ENCODE assay signal across 23 mouse cellular contexts in the genomic region with DNA sequence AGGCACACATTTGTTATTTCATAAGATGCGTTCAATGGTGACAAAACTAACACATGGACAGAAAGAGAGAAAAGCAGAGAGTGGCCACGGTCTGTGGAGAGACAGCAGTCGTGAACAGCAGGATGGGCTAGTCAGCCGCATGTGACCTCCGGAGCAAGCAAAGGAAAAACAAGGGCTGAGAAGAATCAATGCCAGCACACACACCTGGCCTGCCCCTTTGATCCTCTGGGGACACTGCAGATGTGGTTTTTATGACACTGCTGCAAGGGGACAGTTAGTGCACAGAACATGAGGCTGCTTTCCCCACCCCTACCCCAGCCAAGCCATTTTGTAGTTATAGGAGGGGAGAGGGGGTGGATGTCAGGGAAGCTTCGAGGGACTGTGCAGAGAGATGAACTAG. TPM values are rescaled to one million over a fixed set of nuclear protein-coding genes. Genes with fewer than 3 reads are reported as not detected.
DNase-seq lines count a peak whose midpoint lies in the region; ATAC-seq and TF ChIP-seq lines count a peak whose summit lies in the region.
"Had no signal": no experiment of that assay in that cellular context is flagged by ENCODE, and none has a peak within 500 bp of the region (broad histone marks: within the 10 kb centered on the region; RNA-seq: fewer than 3 reads in every experiment).

No protein-coding gene starts in this region.

- H3K79me2 ChIP-seq in CH12.LX (replicated peaks; ENCODE audit: control insufficient read depth, extremely low read depth, insufficient read depth, poor library complexity, severe bottlenecking) = no peaks in the 10 kb centered on the region; the same call in 1 of the 2 replicates

- no peak; the same call in 1 of the 2 replicates for TF ChIP-seq RAD21 in CH12.LX (IDR thresholded peaks at IDR 0.05; ENCODE audit: low read depth, low read length)

- no peak overlapping the region for H3K9ac ChIP-seq in CH12.LX (ENCODE audit: insufficient read depth, low read depth)
- H3K9ac ChIP-seq: embryonic facial prominence, embryonic 13.5 days; embryonic facial prominence, embryonic 15.5 days; forebrain, embryonic 15.5 days; forebrain, postnatal 0 days had no signal

- H3K4me2 ChIP-seq in CH12.LX (ENCODE audit: insufficient read depth, low read depth, poor library complexity, severe bottlenecking) = no peak overlapping the region
- H3K4me2 ChIP-seq: embryonic facial prominence, embryonic 13.5 days; embryonic facial prominence, embryonic 15.5 days; forebrain, embryonic 13.5 days; forebrain, embryonic 15.5 days had no signal

- TF ChIP-seq POLR2A in CH12.LX (IDR thresholded peaks at IDR 0.05; ENCODE audit: low read depth, low read length) = no peak

- in situ Hi-C loops in CH12.LX (cut with MboI; ENCODE audit: low pct_ligation_motif_present, low pct_unique_long_range_greater_than_20kb, low sequenced_read_pairs) = no loop called here

- H3K4me3 ChIP-seq in CH12.LX (replicated peaks in 1 of 3; ENCODE audit: low read depth in 2 of 3, low read length in 2 of 3, poor library complexity in 1 of 3) = no peak overlapping the region
- H3K4me3 ChIP-seq in limb, embryonic 10.5 days = no peak overlapping the region
- H3K4me3 ChIP-seq: embryonic facial prominence, embryonic 13.5 days; embryonic facial prominence, embryonic 15.5 days; forebrain, embryonic 13.5 days; forebrain, embryonic 15.5 days had no signal

- no peaks in the 10 kb centered on the region for H3K9me3 ChIP-seq in CH12.LX (replicated peaks; ENCODE audit: low read length)
- no peaks in the 10 kb centered on the region for H3K9me3 ChIP-seq in limb, embryonic 10.5 days (replicated peaks)
- H3K9me3 ChIP-seq: embryonic facial prominence, embryonic 13.5 days; embryonic facial prominence, embryonic 15.5 days; forebrain, embryonic 13.5 days; forebrain, embryonic 15.5 days had no signal

- peaks cover 25 to 90% of the 10 kb centered on the region in 2 experiments for H3K4me1 ChIP-seq in CH12.LX (ENCODE audit: control insufficient read depth in 1 of 2, insufficient read depth in 2 of 2)
- H3K4me1 ChIP-seq in limb, embryonic 10.5 days = peaks cover 38% of the 10 kb centered on the region

- no peak for ATAC-seq in erythroblast, adult 5-6 weeks (replicated peaks; ENCODE audit: low FRiP score, poor library complexity, severe bottlenecking)
- ATAC-seq: CD4-positive, CD25-positive, alpha-beta regulatory T cell, adult 4 months; forebrain, embryonic 13.5 days; forebrain, embryonic 15.5 days; forebrain, postnatal 0 days had no signal

- no peak overlapping the region for H3K27ac ChIP-seq in CH12.LX (ENCODE audit: insufficient read depth, low read depth)
- H3K27ac ChIP-seq in limb, embryonic 10.5 days = peak overlapping the region; percentile 8; the same call in 1 of the 2 replicates
- H3K27ac ChIP-seq: embryonic facial prominence, embryonic 13.5 days; embryonic facial prominence, embryonic 15.5 days; forebrain, embryonic 13.5 days; forebrain, embryonic 15.5 days had no signal

- peak; percentile 54 for TF ChIP-seq EP300 in CH12.LX (IDR thresholded peaks at IDR 0.05; ENCODE audit: low read length)

- dilution Hi-C loops in CH12.LX (cut with MboI; ENCODE audit: extremely low pct_ligation_motif_present, extremely low pct_unique_long_range_greater_than_20kb, low sequenced_read_pairs) = no loop called here

- WGBS in limb, embryonic 10.5 days = 70% methylated on average over 6 of the region's 6 CpGs

- no peak for TF ChIP-seq CTCF in CH12.LX (conservative IDR thresholded peaks at IDR 0.05 in 1 of 2, IDR thresholded peaks at IDR 0.05 in 1 of 2; ENCODE audit: low read depth in 2 of 2, low read length in 2 of 2)

- H3K27me3 ChIP-seq in CH12.LX (replicated peaks) = no peaks in the 10 kb centered on the region
- no peaks in the 10 kb centered on the region for H3K27me3 ChIP-seq in limb, embryonic 10.5 days (ENCODE audit: low read depth, poor library complexity, severe bottlenecking)
- H3K27me3 ChIP-seq: embryonic facial prominence, embryonic 13.5 days; embryonic facial prominence, embryonic 15.5 days; forebrain, embryonic 13.5 days; forebrain, embryonic 15.5 days had no signal

- peaks cover 4 to 38% of the 10 kb centered on the region in 2 experiments for H3K36me3 ChIP-seq in CH12.LX (replicated peaks in 1 of 2; ENCODE audit: control insufficient read depth in 1 of 2, insufficient read depth in 1 of 2, low read length in 1 of 2)
- no peaks in the 10 kb centered on the region for H3K36me3 ChIP-seq in limb, embryonic 10.5 days
- H3K36me3 ChIP-seq: embryonic facial prominence, embryonic 13.5 days; embryonic facial prominence, embryonic 15.5 days; forebrain, embryonic 15.5 days had no signal

- peak; percentile 88 for DNase-seq in heart, adult 11 months
- no peak for DNase-seq in heart, adult 9 months (ENCODE audit: low spot score in 2 of 2)
- peak; percentile 46 to 51 for DNase-seq in spleen, postnatal 36 days (ENCODE audit: low spot score in 2 of 2)
- DNase-seq in spleen, postnatal 14 days (ENCODE audit: low spot score in 2 of 2) = no peak
- peak; percentile 87 for DNase-seq in CH12.LX (ENCODE audit: extremely low read depth)
- DNase-seq in limb, embryonic 10.5 days (ENCODE audit: low spot score) = no peak
- no peak for DNase-seq in cerebellum, adult 9-10 months
- DNase-seq: adrenal gland, adult 2 months; adrenal gland, postnatal 10 days; adrenal gland, postnatal 25 days; cerebellum, adult 11-12 months; cerebellum, adult 2 months; cerebellum, adult 9-11 months; cerebellum, postnatal 14 days; cerebellum, postnatal 36 days; embryo, embryonic 11 days; forebrain, postnatal 0 days had no signal

TF ChIP-seq in CH12.LX, 34 proteins besides CTCF, POLR2A, EP300 and RAD21:
- TF ChIP-seq SIN3A (IDR thresholded peaks at IDR 0.05; ENCODE audit: low read length) (no peak), USF1 (IDR thresholded peaks at IDR 0.05; ENCODE audit: low read depth, low read length) (peak; percentile 38), MEF2A (IDR thresholded peaks at IDR 0.05; ENCODE audit: borderline replicate concordance, low read depth, low read length) (peak; percentile 36; the same call in 1 of the 2 replicates), ZNF384 (IDR thresholded peaks at IDR 0.05; ENCODE audit: low read depth, low read length) (no peak), HCFC1 (IDR thresholded peaks at IDR 0.05; ENCODE audit: low read depth, low read length) (no peak), USF2 (conservative IDR thresholded peaks at IDR 0.05; ENCODE audit: low read depth, low read length) (no peak), IRF4 (IDR thresholded peaks at IDR 0.05; ENCODE audit: low read depth, low read length) (no peak; the same call in 1 of the 2 replicates), BHLHE40 (IDR thresholded peaks at IDR 0.05; ENCODE audit: low read depth, low read length) (peak; percentile 87), PAX5 (IDR thresholded peaks at IDR 0.05; ENCODE audit: low read length) (no peak), MXI1 (IDR thresholded peaks at IDR 0.05; ENCODE audit: low read depth, low read length) (peak; percentile 52; the same call in 1 of the 2 replicates), MAZ (IDR thresholded peaks at IDR 0.05; ENCODE audit: low read depth, low read length) (0 out of 2 replicates have a peak, but pooled peaks have one; percentile 57), ELF1 (IDR thresholded peaks at IDR 0.05; ENCODE audit: low read depth, low read length) (no peak), TCF12 (IDR thresholded peaks at IDR 0.05; ENCODE audit: low read depth, low read length) (peak; percentile 83), ETS1 (conservative IDR thresholded peaks at IDR 0.05; ENCODE audit: low read depth, low read length) (peak; percentile 77), ZC3H11A (IDR thresholded peaks at IDR 0.05; ENCODE audit: low read depth, low read length) (no peak), RCOR1 (conservative IDR thresholded peaks at IDR 0.05; ENCODE audit: low read depth, low read length) (no peak), MYC (IDR thresholded peaks at IDR 0.05; ENCODE audit: low read depth, low read length) (0 out of 2 replicates have a peak, but pooled peaks have one; percentile 17), TBP (conservative IDR thresholded peaks at IDR 0.05; ENCODE audit: low read depth, low read length) (no peak), E2F4 (IDR thresholded peaks at IDR 0.05; ENCODE audit: insufficient replicate concordance, low read depth, low read length) (no peak), MAX (IDR thresholded peaks at IDR 0.05; ENCODE audit: low read length) (peak; percentile 41), ZMIZ1 (IDR thresholded peaks at IDR 0.05; ENCODE audit: low read depth, low read length) (no peak), JUND (conservative IDR thresholded peaks at IDR 0.05; ENCODE audit: low read depth, low read length) (no peak), UBTF (IDR thresholded peaks at IDR 0.05; ENCODE audit: low read depth, low read length) (no peak), SMC3 (IDR thresholded peaks at IDR 0.05; ENCODE audit: low read depth, low read length) (no peak), GABPA (IDR thresholded peaks at IDR 0.05; ENCODE audit: insufficient replicate concordance, low read depth, low read length) (no peak), POLR2AphosphoS2 (IDR thresholded peaks at IDR 0.05; ENCODE audit: low read depth, low read length) (no peak)

RNA-seq across cellular contexts. Expression of gene Xxylt1, which starts 33.0 kb away (rescaled TPM):
- total RNA-seq in CH12.LX (2012; rRNA removed) = 21.5 and 23.8 TPM in 2 replicates
- total RNA-seq in CH12.LX (2014; rRNA removed) = 43.4 and 45.7 TPM in 2 replicates
- 27.4 and 35.1 TPM in 2 replicates for polyA plus RNA-seq in CH12.LX (2012; ENCODE audit: insufficient read length, low read depth)
- 16.4 and 16.6 TPM in 2 replicates for polyA plus RNA-seq in limb, embryonic 10.5 days (2016; fragmentation: Nextera tagmentation; extraction: Ambion mirVana)
- 0.38 and 2.5 TPM in 2 replicates for total RNA-seq in erythroblast, adult 5-6 weeks (2015; ENCODE audit: low replicate concordance)
- total RNA-seq in erythroblast, adult 5-6 weeks (2017; ENCODE audit: low replicate concordance) = 0.98 and 1.2 TPM in 2 replicates

Comparison
In these comparisons a context has a peak if more than half of its experiments do, and no peak if none do; other contexts are left out.
1. DNase-seq: peak in heart, adult 11 months (single experiment), spleen, postnatal 36 days (2 of 2) and CH12.LX (single experiment); none in heart, adult 9 months (0 of 2), spleen, postnatal 14 days (0 of 2), limb, embryonic 10.5 days (single experiment) and cerebellum, adult 9-10 months (single experiment).
2. RNA of gene Xxylt1, which starts 33.0 kb away (total RNA-seq): 21.5 to 45.7 TPM in CH12.LX; 0.38 to 2.5 TPM in erythroblast, adult 5-6 weeks; every median in the first group is over 4 times any median in the second.